Mouse (Mus musculus) naive thymus-derived CD4-positive, alpha-beta T cell, adult 2 months (primary cell): ENCODE results near the gene Itpr2.
"Not testable (repeated sequence)": the region's sequence is repeated elsewhere in the genome, so short reads cannot be mapped to it uniquely, and the experiment has no call there.

Experiments used
- DNase-seq: peaks from one replicate; pipeline ENCODE4 v3.0.0-alpha.2; 2011; ENCODE audit warnings: low read depth

The Itpr2 gene

DNA sequence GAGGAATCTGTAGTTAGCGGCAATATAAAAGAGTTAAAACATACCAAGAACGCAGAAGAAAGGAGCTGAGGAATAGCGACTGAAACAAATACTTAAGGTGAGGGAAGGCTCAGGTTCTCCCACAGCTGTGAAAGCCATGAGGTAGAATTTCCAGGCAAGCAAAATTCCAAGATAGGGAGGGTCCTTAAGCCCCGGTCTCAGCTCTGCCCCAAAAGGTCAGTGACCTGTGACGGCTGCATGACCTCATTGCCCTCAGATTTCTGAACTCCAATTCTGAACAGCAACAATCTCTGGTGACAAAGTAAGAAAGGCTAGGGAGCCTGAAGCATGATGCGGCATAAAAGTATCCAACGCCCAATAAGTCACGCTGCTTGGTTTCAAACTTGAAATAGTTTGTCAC lies 33.7 kb downstream of the Itpr2 start:
- DNase-seq: no peak

DNA sequence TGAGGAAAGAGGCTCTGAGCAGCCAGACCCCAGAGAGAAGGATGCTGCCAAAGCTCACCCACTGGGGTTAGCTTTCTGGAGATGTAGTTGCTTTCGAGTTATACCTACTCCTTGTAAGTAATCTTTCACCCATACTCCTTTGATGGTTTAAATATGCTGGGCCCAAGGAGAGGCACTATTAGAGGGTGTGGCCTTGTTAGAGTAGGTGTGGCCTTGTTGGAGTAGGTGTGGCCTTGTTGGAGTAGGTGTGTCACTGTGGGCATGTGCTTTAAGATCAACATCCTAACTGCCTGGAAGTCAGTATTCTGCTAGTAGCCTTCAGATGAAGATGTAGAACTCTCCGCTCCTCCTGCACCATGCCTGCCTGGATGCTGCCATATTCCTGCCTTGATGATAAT lies 37.4 kb downstream of the Itpr2 start:
- DNase-seq: not testable (repeated sequence)

DNA sequence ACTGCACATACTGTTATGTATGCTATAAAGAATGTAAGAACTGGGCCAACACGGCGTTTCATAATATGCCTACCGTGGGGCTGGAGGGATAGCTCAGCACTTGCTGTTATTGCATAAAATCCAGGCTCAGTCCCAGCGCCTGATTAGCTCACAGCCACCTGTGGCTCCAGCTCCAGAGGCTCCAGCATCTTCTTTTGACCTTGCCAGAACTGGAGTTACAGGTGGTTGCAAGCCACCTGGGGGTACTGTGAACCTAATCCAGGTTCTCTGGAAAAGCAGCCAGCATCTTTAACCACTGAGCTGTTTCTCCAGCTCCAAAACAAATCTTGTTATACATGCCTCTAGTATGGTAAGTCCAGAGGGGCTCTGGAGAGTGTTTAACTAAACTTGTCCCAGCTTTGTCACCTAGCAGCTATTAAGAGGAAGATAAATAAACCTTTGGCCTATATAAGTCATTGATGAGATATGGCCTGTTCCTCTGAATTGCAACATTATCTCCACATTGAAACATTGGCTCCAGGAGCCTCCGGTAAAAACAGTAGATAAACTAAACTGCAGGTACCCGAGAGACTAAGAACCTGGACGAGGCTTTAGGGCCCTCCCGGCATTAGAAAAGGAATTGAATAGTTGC lies 37.9 kb downstream of the Itpr2 start:
- no peak for DNase-seq

DNA sequence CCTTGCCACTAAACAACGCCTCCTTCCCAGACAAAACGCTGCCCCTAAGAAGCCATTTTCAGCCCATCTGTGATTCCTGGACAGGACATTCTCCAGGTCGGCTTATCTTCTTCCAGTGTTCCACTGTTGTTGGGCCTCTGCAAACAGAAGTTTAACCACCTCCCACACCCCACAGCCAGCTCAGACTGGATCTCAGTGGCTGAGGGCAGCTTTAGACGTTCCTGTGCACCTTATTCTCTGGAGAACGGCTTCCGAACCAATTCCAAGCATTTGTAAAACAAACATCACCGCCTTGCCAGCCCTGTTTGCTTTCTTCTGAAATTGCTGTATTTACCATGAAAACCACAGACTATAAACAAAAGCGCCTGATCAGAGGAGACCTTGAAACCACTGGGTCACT lies 41.1 kb downstream of the Itpr2 start:
- DNase-seq: no peak

DNA sequence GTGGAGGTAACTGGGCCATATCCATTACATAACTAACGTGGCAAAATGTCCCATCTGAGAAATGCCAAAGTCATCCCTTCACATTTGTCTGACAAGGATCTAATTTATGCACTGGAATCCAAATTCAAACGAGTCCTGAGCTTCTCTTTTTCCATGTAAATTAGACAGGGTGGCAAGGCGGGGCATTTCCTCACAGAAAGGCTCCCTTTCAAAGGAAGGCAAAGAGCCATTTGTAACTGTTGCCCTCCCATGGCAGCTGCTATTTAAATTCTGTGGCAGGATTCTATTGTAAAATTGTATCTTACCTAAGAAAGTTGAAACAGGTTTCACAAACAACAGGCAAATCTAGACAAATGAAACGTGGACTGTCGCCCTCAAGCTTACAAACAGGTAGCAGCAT lies 43.6 kb downstream of the Itpr2 start:
- no peak for DNase-seq

DNA sequence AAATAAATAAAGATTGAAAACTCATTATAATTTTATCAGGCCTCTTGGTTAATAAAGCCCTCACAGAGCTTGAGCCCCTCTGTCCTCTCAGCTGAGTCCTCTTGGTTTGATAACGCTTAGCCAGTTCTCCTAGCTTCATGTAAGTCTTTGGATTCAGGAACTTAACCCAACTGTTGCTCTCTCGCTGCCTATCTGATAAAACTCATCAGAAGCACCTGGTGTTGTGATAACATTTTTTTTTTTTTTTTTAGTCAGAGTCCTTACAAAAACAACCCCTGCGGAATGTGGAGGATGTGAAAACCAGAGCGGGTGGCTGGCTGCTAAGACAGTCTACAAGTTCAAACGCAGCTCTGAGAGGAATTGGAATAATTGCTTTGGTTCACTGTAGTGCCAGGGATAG lies 45.3 kb downstream of the Itpr2 start:
- no peak for DNase-seq

DNA sequence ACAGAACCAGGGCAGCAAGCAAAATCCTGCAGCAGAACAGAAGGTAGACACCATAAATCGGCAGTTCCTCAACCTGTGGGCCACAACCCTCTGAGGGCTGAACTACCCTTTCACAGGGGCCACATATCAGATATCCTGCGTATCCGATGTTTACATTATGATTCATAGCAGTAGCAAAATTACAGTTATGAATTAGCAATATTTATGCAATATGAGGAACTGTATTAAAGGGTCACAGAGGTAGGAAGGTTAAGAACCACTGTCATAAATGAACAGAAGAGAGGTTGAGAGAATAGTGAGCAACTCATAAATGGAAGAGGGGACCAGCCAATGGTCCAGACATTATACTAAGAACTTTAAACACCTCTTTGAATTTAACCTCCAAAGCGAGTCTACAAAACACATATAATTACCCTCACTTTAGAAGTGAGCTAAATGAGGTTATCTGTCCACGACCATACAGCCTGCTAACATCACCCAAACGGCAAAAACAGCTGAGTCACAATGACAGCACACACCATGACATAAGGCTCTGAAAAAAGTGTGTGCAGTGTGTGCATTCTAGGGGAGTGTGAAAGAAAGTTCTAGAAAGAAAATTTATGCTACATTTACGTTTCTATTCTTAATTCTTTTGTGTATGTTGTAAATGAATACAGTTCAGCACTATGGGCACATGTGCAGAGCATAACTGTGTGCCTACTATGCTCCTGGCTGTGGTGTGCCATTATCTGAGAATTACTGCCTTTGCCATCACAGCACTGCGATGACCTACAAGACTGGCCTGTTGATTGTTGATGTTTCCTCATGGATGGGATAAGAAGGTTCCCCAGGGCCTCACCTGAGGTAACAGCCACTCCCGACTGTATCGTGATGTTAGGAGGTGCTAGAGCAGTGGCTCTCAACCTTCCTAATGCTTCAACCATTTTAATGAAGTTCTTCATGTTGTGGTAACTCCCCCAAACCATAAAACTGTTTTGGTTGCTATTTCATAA lies 47.2 kb downstream of the Itpr2 start:
- DNase-seq: no peak

DNA sequence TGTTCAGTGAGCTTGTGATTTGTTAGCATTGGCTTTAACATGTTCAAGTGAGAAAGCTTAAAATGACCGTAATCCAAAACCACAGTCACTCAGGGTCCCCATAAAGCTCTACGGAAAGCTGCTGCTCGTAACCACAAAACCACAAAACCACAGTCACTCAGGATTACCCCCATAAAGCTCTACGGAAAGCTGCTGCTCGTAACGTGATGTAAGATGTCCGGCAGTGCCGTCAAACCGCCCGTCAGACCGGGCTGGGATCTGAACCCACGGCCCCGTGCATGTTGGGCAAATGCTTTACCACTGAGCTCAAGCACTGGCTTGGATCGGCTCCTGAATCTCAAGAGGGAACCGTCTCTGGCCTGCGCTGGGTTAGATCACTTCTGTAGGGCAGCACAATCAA lies 49.5 kb downstream of the Itpr2 start:
- peak; percentile 21 for DNase-seq

DNA sequence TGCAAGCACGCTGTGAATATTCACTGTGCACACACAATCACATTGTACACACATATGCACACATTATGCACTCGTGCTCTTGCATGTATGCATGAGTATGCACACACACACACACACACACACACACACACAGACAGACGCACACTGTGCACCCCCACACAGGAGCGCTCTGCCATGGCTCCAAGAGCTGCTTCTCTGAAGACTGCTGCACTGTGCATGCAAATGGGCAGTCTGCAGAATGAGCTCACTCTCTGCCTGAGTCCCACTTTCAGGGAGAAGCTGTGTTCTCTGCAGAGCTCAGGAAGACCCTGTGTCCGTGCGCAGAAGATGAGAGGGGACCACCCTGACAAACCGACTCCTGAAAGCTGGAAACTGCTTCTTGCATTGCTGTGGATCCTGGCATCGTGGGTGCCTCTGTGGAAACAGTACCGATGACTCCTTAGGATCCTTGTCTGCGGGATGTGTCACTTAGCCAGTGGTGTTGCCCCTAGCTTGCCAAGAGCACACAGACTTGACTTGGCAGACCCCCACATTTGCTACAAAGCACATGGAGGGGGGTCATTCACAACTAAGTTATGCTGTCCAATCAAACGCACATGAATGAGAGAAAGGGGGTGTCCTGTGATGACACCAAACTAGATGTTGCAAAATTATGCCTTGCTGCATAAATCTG lies 55.9 kb downstream of the Itpr2 start:
- DNase-seq: no peak

DNA sequence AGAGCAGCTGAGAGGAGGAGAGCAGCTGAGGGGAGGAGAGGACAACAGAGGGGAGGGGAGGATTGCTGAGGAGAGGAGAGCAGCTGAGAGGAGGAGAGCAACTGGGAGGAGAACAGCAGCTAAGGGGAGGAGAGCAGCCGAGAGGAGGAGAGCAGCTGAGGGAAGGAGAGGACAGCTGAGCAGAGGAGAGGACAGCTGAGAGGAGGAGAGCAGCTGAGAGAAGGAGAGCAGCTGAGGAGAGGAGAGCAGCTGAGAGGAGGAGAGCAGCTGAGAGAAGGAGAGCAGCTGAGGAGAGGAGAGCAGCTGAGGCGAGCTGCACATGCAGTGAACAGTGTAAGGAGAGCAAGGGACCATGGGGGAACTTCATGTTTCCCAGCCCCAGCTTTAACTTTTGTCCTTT lies 62.2 kb downstream of the Itpr2 start:
- no peak for DNase-seq

DNA sequence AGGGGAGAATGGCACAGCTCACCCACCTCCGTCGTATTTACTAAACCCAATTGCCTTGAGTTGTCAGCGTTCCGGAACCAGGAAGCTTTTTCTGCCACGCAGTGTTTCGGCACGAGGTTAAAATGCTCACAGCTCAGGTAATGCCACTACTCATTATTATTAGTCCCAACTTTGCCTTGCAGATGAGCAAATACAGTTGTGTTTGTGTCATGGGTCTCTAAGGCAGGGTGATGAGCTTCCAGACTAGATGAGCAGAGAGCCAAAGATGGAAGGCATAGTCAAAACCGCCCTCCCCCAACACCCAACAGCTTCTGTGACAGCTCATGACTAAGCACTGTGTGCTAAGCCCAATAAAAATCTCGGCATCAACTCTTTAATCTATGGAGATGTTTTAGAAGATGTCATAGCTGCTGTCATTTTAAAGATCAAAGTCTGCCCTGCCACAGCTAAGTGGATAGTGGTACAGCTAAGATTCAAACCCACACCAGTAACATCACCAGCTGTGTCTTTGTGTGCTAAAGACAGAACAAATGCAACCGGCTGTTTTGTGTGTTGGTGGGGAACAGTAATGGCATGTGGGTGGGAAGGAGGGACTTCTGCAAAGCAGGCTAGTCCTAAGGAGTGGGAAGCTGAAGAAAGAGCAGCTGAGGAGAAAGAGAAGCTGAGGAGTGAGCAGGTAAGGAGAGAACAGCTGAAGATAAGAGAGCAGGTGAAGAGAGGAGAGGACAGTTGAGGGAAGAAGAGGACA lies 62.8 kb downstream of the Itpr2 start:
- no peak for DNase-seq

DNA sequence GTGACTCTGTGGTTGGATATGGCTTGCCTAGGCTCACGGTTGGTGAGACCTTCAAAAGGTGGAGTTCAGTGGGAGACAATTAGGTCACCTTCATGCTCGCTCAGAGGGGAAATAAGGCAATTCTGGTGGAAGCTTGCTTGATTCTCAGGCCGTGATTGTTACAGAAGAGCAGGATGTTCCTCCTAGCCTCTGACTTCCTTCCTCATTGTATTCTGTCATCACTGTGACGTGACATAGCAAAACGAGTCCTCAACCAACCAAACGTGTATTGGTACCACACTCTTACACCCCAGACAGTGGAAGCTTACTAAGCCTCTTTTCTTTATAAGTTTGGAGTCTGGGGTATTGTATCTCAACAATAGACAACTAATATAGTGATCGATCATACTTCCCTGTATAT lies 64.0 kb downstream of the Itpr2 start:
- DNase-seq: no peak

DNA sequence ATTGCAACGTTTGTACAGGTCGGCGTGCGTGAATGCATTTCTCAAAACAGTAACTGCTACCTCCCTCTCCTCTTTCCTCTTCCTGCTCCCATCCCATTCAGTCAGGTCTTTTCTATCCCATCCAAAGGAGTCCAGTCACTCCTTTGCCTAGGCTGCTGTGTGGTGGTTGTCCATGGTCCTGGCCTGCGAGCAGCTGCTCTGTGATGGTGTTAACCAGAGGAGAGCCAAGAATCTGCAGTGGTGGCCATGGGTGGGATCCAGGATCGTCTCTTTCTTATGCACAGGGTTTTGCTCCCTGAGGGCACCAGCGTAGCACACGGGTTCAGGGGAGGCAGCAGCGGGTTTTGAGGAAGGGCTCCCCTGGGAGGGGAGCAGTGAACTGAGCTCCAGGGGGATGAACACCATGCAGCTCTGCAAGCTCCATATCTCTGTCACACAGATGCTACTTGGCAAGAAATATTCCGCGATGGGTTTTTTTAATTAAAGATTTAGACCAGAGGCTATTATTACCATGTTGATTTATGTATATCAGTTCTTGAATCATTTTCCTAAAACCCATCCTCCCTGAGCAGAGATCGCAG lies 65.0 kb downstream of the Itpr2 start:
- DNase-seq: no peak

DNA sequence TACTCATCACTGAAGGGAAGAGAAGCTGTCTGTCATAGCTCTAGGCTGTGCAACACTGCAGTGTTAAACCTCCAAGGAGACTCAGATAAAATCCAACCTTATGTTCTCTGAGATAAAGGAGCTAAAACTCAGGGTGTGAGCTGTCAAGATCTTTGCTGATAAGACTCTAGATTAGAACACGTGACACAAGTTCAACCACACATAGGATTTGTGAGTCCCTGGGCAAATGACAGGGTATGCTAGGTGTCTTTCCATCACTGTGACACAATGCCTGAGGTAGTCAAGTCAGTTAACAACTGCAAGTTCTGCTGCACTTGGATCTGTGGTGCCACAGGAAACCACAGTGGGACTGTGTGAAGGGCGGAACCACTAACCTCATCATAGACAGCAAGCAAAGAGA lies 67.8 kb downstream of the Itpr2 start:
- DNase-seq: peak; percentile 28

DNA sequence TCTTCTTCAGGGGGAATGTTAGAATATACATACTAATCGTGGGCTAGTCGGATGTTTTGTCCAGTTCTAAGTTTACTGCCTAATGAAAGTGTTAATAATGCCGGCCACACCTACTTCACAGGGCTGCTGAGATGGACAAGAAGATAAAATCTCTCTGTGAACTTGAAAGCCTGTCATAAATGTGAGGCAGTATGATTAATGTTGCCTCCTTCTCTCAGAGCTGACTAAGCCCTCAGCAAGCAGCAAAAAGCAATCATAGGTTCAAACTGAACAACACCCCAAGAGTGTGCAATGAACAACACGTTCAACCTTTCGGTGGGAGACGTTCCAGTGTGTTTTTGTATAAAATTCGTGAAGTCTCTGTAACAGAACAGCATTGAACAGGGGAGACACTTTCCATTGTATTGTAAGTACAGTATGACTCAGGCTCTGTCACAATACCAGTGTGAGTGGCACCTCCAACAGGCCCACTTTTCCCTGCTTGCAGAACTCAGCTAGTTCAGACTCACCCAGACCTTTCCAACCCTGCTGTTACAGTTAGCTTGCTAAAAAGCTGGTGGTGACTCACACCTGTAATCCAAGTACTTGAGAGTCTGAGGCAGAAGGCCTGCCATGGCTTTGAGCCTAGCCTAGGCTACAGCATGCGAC lies 69.7 kb downstream of the Itpr2 start:
- no peak for DNase-seq

DNA sequence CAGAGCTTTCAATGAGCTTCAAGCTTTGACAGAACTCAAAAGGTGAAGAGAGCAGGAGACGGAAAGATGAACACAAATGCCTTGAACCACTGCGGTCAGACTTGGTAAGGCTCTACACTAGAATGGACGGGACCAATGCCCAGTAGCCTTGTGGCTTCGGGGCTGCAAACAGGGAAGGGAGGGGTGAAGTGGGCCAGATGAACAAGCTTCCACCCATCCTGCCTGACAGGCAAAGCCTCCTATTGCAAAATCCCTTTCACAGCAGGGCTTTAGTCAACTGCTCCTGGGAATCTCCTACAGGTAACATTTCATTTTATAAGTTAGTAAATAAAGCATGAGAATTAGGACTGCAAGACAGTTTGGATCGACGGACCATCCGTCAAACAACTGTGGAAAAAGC lies 70.2 kb downstream of the Itpr2 start:
- DNase-seq: no peak

DNA sequence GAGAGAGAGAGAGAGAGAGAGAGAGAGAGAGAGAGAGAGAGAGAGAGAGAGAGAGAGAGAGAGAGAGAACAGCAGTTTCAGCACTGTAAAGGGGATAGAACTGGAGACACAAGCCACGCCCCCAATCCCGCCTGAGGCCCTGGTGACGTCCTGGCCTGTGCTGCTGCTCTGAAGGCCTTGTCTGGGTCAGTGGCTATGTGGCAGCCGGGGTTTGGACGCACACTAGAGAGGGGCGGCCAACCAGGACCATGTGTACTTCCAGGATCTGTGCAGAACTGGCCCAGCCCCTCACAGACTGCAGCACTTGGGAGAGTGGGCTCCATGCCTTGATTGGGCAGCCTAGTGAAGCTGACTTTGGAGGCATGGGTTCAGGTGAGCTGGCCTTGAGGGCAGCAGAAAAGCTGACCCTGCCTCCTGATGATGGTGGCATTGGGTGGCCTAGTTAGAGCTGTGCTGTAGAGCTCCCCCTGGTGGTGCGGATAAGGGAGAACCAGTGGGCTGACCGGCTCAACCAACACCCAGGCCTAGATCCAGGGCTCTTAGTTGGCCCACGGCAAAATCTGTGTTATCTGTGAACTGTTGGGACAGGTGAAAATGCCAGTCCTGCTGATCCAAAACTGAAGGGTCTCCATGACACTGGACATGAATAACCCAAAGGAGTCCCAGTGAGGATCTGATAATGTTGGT lies 72.2 kb downstream of the Itpr2 start:
- DNase-seq: peak; percentile 63

DNA sequence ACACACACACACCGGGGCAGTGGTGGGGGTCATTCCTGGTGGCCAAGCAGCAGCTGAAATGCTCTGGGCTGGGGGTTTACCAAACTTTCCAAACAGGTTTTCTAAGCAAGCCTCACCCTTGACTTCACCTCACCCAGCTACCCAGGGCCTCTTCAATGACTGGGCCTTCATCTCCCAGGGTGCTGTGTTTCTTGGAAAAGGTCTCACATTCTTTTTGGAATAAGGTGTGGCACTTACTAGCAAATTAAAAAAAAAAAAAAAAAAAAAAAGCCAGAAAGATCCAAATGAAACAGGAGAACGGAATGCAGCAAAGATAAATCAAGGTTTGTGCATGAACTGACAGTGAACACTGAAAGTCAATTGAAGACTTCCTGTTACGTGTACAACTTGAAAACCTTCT lies 77.2 kb downstream of the Itpr2 start:
- no peak for DNase-seq

DNA sequence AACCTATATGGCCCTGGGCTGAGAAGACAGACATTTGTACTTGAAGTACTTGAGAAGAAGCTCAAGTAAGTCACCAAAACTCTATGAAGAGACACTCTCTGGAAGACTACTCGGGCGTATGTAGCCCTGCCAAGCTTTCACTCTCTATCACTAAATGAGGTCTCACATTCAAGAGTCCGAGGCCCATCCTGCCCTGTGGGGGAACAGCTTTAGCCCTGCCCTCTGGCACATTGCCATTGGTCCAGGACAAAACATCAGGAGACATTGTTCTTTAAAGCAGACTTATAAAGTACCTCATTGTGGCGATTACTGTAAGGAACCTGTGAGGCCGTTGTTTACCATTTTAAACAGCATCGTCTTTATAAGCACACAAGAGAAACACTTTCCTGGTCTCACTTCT lies 77.7 kb downstream of the Itpr2 start:
- DNase-seq: no peak

DNA sequence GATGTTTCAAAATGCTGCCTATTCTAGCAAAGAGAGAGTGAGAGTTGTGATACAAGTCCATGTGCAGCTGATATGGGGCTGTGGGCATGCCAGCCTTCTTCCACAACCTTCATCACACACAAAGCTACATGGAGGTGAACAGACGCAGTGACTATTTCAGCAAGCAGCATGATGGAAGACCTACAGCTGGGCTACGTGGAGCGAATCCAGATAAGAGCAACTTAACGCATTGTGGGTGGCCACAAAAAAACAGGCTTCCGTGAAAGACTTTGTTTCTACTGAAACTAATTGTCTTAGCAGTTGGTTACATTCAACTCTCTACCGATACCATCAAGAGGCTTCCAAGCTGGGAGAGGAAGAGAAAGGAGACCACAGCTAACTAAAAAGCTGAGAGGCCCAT lies 81.3 kb downstream of the Itpr2 start:
- DNase-seq: no peak

DNA sequence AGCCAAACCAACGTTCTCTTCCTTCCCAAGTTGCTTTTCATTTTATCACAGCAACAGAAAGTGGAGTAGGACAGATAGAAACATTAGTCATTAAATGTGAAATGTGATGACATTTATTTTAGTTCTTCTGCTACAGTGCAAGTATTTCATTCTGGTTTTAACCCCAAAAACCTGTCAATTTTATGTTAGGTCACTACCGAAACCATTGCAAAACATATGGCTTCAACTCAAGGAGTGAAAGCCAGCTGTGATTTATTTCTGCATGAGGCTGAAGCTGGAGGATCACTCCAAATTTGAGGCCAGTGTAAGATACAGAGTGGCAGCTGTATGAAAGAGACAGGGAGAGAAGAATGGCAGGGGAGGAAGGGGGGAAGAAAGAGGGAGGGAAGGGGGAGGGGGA lies 85.6 kb downstream of the Itpr2 start:
- no peak for DNase-seq
